Mouse (Mus musculus) heart, embryonic 13.5 days (tissue): ENCODE measurements around the gene Ppm1h. TPM values are rescaled to one million over a fixed set of nuclear protein-coding genes. Genes with fewer than 3 reads are reported as not detected.

ENCODE experiments used
- ATAC-seq: fragments of 200-750 bp; cut with Nextera tagmentation; 2 replicates; pipeline ENCODE4 v1.8.0; 2017; ENCODE audit warnings: moderate TSS enrichment; ENCODE audit not compliant: insufficient number of reproducible peaks, low FRiP score, low TSS enrichment; ENCODE audit errors: extremely low read depth
- H3K27ac ChIP-seq: fragments of 300-500 bp; sonication (generic); replicated peaks from 2 replicates; pipeline ENCODE4 v1.5.1; 2015; ENCODE audit warnings: moderate library complexity, mild to moderate bottlenecking, inconsistent platforms
- H3K27me3 ChIP-seq: fragments of 300-500 bp; sonication (generic); replicated peaks from 2 replicates; pipeline ENCODE4 v1.6.1; 2015; ENCODE audit warnings: mild to moderate bottlenecking, inconsistent platforms
- H3K36me3 ChIP-seq: fragments of 300-500 bp; sonication (generic); 2 replicates; pipeline ENCODE4 v1.6.1; 2015; ENCODE audit warnings: mild to moderate bottlenecking, inconsistent platforms
- H3K4me1 ChIP-seq: fragments of 300-500 bp; sonication (generic); 2 replicates; pipeline ENCODE4 v1.6.1; 2015; ENCODE audit warnings: inconsistent platforms
- H3K4me2 ChIP-seq: fragments of 300-500 bp; sonication (generic); 2 replicates; pipeline ENCODE4 v1.6.1; 2015; ENCODE audit warnings: inconsistent platforms, mild to moderate bottlenecking, moderate library complexity
- H3K4me3 ChIP-seq: fragments of 300-500 bp; sonication (generic); 2 replicates; pipeline ENCODE4 v1.5.1; 2015; ENCODE audit warnings: moderate library complexity, mild to moderate bottlenecking, inconsistent platforms
- H3K9ac ChIP-seq: fragments of 300-500 bp; sonication (generic); 2 replicates; pipeline ENCODE4 v1.6.1; 2015; ENCODE audit warnings: inconsistent platforms, mild to moderate bottlenecking, moderate library complexity
- H3K9me3 ChIP-seq: fragments of 300-500 bp; sonication (generic); 2 replicates; pipeline ENCODE4 v1.6.1; 2016; ENCODE audit warnings: inconsistent platforms
- WGBS: fragments of 180-500 bp; shearing (Covaris S2); methylation state at CpG from one replicate; pipeline ENCODE4 v1.1.7; 2015; ENCODE audit warnings: mixed read lengths; 5-methylcytosine and 5-hydroxymethylcytosine counted together
- polyA plus RNA-seq: library from polyadenylated mRNA; unstranded; fragments of >200 nt; fragmentation: Nextera tagmentation; extraction: Ambion mirVana; gene quantifications from 2 replicates; pipeline ENCODE4 v1.2.1, GENCODE M21; 2015

Ppm1h gene
- polyA plus RNA-seq, 1 experiment from 2014 or later: 3.9 TPM

GRCm38 (mm10) chr10:122886916-122887527 lies 208.5 kb downstream of the Ppm1h start:
- Histone ChIP-seq H3K27ac (peak overlapping the region; percentile 82), H3K4me1 (peaks cover 71% of the 10 kb centered on the region), H3K4me2 (peak overlapping the region; percentile 71), H3K9ac (peak overlapping the region; percentile 85), H3K27me3 (no peaks in the 10 kb centered on the region), H3K4me3 (no peak overlapping the region), H3K9me3 (no peaks in the 10 kb centered on the region), H3K36me3 (no peaks in the 10 kb centered on the region)
- 66% methylated on average over 14 of the region's 14 CpGs for WGBS
- ATAC-seq: no peak

- H3K9me3 ChIP-seq: no peaks in the 10 kb centered on the region
- H3K4me1 ChIP-seq: peaks cover 71% of the 10 kb centered on the region
- no peak overlapping the region for H3K4me2 ChIP-seq
- H3K4me3 ChIP-seq: no peak overlapping the region
- peak overlapping the region; percentile 85 for H3K9ac ChIP-seq
- no peaks in the 10 kb centered on the region for H3K36me3 ChIP-seq
- peak overlapping the region; percentile 82 for H3K27ac ChIP-seq
- ATAC-seq: no peak
- WGBS: 49% methylated on average over 10 of the region's 10 CpGs
- H3K27me3 ChIP-seq: no peaks in the 10 kb centered on the region
These were observed 209.1 kb downstream of the Ppm1h start for GRCm38 (mm10) chr10:122887528-122888183.

- no peak for ATAC-seq
- peak overlapping the region; percentile 49; the same call in 1 of the 2 replicates for H3K27ac ChIP-seq
- no peaks in the 10 kb centered on the region for H3K27me3 ChIP-seq
- WGBS: 68% methylated on average over 14 of the region's 14 CpGs
- peaks cover 67% of the 10 kb centered on the region for H3K4me1 ChIP-seq
- no peak overlapping the region; the same call in 1 of the 2 replicates for H3K9ac ChIP-seq
- H3K4me2 ChIP-seq: no peak overlapping the region
- no peak overlapping the region for H3K4me3 ChIP-seq
- H3K9me3 ChIP-seq: no peaks in the 10 kb centered on the region
- no peaks in the 10 kb centered on the region for H3K36me3 ChIP-seq
These were observed 212.3 kb downstream of the Ppm1h start for GRCm38 (mm10) chr10:122890682-122891350.

GRCm38 (mm10) chr10:122891461-122891860 lies 212.9 kb downstream of the Ppm1h start:
- peaks cover 64% of the 10 kb centered on the region for H3K4me1 ChIP-seq

DNA sequence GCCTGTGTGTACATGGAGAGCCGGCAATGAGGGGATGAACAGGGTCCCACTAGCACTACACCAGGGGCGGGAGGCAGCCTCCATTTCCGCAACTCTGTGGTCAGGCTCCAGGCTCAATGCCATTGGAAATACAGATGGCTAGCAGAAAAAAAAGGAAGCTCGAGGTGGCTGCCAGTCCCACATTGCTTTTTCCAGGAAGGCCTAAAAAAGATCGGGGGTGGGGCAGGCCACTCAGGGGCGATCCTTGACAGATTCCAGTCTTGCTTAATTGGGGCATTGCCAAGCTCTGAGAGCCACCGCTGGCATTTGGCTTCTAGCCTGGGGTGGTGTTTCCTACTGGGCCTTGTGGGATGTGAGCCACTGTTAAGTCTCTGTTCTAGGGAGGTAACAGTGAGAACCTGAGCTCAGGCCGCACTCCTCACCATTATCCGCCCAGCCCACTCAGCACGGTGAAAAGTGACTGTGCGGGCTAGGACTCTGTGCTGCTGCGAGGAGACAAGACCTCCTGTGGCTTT lies 216.1 kb downstream of the Ppm1h start:
- Histone ChIP-seq H3K27me3 (no peaks in the 10 kb centered on the region), H3K36me3 (no peaks in the 10 kb centered on the region), H3K9ac (peak overlapping the region; percentile 52; the same call in 1 of the 2 replicates), H3K4me1 (peaks cover 42% of the 10 kb centered on the region), H3K4me3 (no peak overlapping the region), H3K27ac (peak overlapping the region; percentile 90), H3K9me3 (no peaks in the 10 kb centered on the region), H3K4me2 (no peak overlapping the region)
- ATAC-seq: peak; percentile 33; the same call in 1 of the 2 replicates
- 42% methylated on average over 12 of the region's 12 CpGs for WGBS

More at GRCm38 (mm10) chr10:122891461-122891860, 212.9 kb downstream of the Ppm1h start:
- Histone ChIP-seq H3K9me3 (no peaks in the 10 kb centered on the region), H3K4me3 (no peak overlapping the region), H3K36me3 (no peaks in the 10 kb centered on the region), H3K27ac (peak overlapping the region; percentile 45; the same call in 1 of the 2 replicates), H3K27me3 (no peaks in the 10 kb centered on the region), H3K9ac (no peak overlapping the region), H3K4me2 (no peak overlapping the region)
- ATAC-seq: no peak
- 47% methylated on average over 6 of the region's 6 CpGs for WGBS

- peaks cover 36% of the 10 kb centered on the region for H3K4me1 ChIP-seq
- 0 out of 2 replicates have a peak, but pooled peaks have one; percentile 20 for ATAC-seq
- H3K4me3 ChIP-seq: no peak overlapping the region
- peak overlapping the region; percentile 52; the same call in 1 of the 2 replicates for H3K9ac ChIP-seq
- 71% methylated on average over 12 of the region's 12 CpGs for WGBS
- H3K4me2 ChIP-seq: no peak overlapping the region
- no peaks in the 10 kb centered on the region for H3K27me3 ChIP-seq
- no peaks in the 10 kb centered on the region for H3K9me3 ChIP-seq
- H3K27ac ChIP-seq: peak overlapping the region; percentile 90
- H3K36me3 ChIP-seq: no peaks in the 10 kb centered on the region
These were observed 216.7 kb downstream of the Ppm1h start for GRCm38 (mm10) chr10:122895121-122895770.

DNA sequence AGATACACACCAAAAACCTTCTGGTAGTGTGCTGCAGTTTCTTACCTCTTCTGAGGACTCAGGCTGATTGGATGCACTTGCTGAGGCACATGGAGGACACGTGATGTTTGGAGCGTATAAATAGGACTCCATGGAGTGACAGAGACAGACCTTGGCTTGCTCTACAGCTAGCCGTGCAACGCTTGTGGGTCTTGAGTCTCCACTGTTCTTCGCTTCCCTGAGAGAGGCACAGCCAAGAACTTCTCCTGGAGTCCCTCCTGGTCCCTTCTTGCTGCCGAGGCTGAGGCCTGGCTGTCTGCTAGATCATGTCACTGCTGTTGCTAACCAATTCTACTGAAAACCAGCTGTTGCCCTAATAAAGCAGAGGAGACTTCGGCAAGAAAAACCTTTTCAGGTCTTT lies 221.4 kb downstream of the Ppm1h start:
- Histone ChIP-seq H3K27ac (no peak overlapping the region), H3K27me3 (no peaks in the 10 kb centered on the region), H3K9ac (no peak overlapping the region), H3K4me2 (no peak overlapping the region), H3K4me1 (peaks cover 6% of the 10 kb centered on the region), H3K4me3 (no peak overlapping the region), H3K9me3 (no peaks in the 10 kb centered on the region), H3K36me3 (no peaks in the 10 kb centered on the region)
- no peak for ATAC-seq
- 68% methylated on average over 7 of the region's 7 CpGs for WGBS

GRCm38 (mm10) chr10:122900466-122900865 lies 221.9 kb downstream of the Ppm1h start:
- Histone ChIP-seq H3K36me3 (no peaks in the 10 kb centered on the region), H3K27me3 (no peaks in the 10 kb centered on the region), H3K27ac (no peak overlapping the region), H3K4me1 (peaks cover 1% of the 10 kb centered on the region), H3K4me2 (no peak overlapping the region), H3K4me3 (no peak overlapping the region), H3K9ac (no peak overlapping the region), H3K9me3 (no peaks in the 10 kb centered on the region)
- 81% methylated on average over 1 of the region's 1 CpGs for WGBS
- ATAC-seq: no peak

DNA sequence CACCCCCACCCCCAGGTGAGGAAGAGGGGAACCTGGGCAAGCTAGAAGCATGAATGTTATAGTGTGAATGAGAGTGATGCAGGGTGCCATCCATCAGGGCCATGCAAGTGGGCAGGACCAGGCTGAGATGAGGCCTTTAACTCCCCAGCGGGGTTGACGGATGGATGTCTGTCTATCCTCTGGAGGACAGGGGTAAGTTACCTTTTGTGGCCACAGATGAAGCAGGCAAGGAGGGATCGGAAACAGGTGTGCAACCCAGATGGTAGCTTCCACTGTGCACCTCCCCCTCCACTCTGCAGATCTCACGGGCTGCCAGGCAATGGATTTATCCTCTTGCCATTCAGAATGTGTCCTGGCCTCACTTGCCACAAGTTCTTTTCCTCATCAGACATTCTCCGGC lies 222.8 kb downstream of the Ppm1h start:
- H3K4me2 ChIP-seq: no peak overlapping the region
- 78% methylated on average over 5 of the region's 5 CpGs for WGBS
- no peaks in the 10 kb centered on the region for H3K36me3 ChIP-seq
- no peak for ATAC-seq
- no peak overlapping the region for H3K27ac ChIP-seq
- no peaks in the 10 kb centered on the region for H3K4me1 ChIP-seq
- H3K27me3 ChIP-seq: no peaks in the 10 kb centered on the region
- no peaks in the 10 kb centered on the region for H3K9me3 ChIP-seq
- no peak overlapping the region for H3K4me3 ChIP-seq
- H3K9ac ChIP-seq: no peak overlapping the region

GRCm38 (mm10) chr10:122909406-122910032 lies 231.0 kb downstream of the Ppm1h start:
- Histone ChIP-seq H3K4me1 (peaks cover 23% of the 10 kb centered on the region), H3K9me3 (no peaks in the 10 kb centered on the region), H3K27me3 (no peaks in the 10 kb centered on the region), H3K36me3 (peaks cover 7% of the 10 kb centered on the region), H3K27ac (no peak overlapping the region), H3K9ac (no peak overlapping the region), H3K4me3 (no peak overlapping the region), H3K4me2 (no peak overlapping the region)
- no peak for ATAC-seq
- 82% methylated on average over 9 of the region's 9 CpGs for WGBS
